Mouse (Mus musculus): ENCODE measurements around the gene Pknox2.

DNA sequence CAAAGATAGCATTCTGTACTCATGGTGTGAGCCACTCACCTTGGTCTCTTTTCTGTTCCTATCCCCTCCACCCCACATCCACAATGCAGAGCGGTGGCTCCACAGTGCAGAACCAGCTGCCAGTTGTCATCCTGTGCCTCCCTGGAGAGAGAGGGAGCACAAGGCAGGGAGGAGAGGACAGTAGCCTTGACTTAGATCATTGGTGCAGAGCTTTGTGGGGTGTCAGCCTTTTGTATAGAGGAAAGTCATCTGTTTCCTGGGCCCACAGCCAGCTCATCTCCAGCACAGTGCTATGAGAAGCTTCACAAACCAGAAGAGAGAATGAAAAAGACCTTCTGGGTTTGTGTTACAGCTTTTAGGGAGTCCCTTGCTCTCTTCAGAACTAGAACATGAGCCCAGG, 129.1 kb downstream of the Pknox2 start:
- TF ChIP-seq CTCF (conservative IDR thresholded peaks at IDR 0.05; ENCODE audit: low read length): no peak
- no peak for TF ChIP-seq POU5F1 (IDR thresholded peaks at IDR 0.05; ENCODE audit: borderline replicate concordance, low read length)
- no peak for TF ChIP-seq NANOG (IDR thresholded peaks at IDR 0.05; ENCODE audit: borderline replicate concordance, low read length)

All from E14TG2a.4 (cell line).